Mouse (Mus musculus): Measurements from ENCODE around the gene Kif26b.

DNA sequence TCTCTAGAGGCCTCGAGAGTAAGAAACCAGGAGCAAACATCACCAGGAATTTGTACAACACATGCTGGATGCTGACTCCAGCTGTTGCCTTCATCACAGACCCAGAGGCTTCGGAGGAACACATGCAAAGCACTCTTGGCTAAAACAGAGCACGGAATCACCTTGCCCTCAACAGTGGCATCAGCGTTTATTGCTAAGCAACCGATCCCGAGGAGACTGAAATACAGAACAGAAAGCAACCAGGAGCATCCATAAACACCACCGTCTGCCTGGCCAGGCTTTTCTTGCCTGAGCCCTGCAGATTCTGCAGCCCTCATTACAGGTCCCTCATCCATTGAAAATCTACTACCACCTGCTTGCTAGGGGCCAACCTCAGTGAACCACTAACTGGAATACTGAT, 144.1 kb downstream of the Kif26b start:
- TF ChIP-seq POLR2A (IDR thresholded peaks at IDR 0.05; ENCODE audit: insufficient read depth, low read depth, low read length) (no peak), CTCF (IDR thresholded peaks at IDR 0.05) (no peak), EP300 (IDR thresholded peaks at IDR 0.05; ENCODE audit: insufficient read depth, low read depth, low read length) (no peak)
